Mouse (Mus musculus): ENCODE data around the gene Ckap2. TPM values are rescaled to one million over a fixed set of nuclear protein-coding genes. Genes with fewer than 3 reads are reported as not detected.
A peak's percentile ranks its signal among the peaks of the same experiment; 100 is the strongest.

The Ckap2 gene
- polyA plus RNA-seq (2014; fragmentation: Nextera tagmentation; extraction: Ambion mirVana) = 52.1 and 58.7 TPM in 2 replicates

GRCm38 (mm10) chr8:22185431-22186397 lies at the start of gene Ckap2:
TSS of gene Ckap2 (minus strand) at chr8:22185819.
- Histone ChIP-seq H3K36me3 (ENCODE audit: control insufficient read depth, insufficient read depth, low read length) (no peaks in the 10 kb centered on the region), H3K4me1 (replicated peaks; ENCODE audit: control insufficient read depth, insufficient read depth, low read length) (no peaks in the 10 kb centered on the region), H3K4me2 (replicated peaks; ENCODE audit: low read depth, low read length) (peak within 1 kb of the TSS; percentile 68), H3K9ac (ENCODE audit: low read depth, low read length) (peak within 1 kb of the TSS; percentile 75), H3K9me3 (ENCODE audit: control insufficient read depth, low read length) (no peaks in the 10 kb centered on the region), H3K27ac (ENCODE audit: low read depth, low read length) (peak within 1 kb of the TSS; percentile 79), H3K4me3 (ENCODE audit: low read depth, low read length) (peak within 1 kb of the TSS; percentile 77), H3K27me3 (ENCODE audit: control insufficient read depth, insufficient read depth, low read length) (no peaks in the 10 kb centered on the region)
- DNase-seq (ENCODE audit: low spot score) (peak; percentile 96), ATAC-seq (ENCODE audit: low FRiP score) (peak; percentile 98)
- WGBS = 3% methylated on average over 62 of the region's 63 CpGs

GRCm38 (mm10) chr8:22228621-22229020 lies 43.0 kb upstream of the Ckap2 start:
- no peak overlapping the region for H3K27ac ChIP-seq (ENCODE audit: low read depth, low read length)
- DNase-seq (ENCODE audit: low spot score) (no peak), ATAC-seq (ENCODE audit: low FRiP score) (no peak)
- H3K27me3 ChIP-seq (ENCODE audit: control insufficient read depth, insufficient read depth, low read length) = no peaks in the 10 kb centered on the region
- WGBS = 36% methylated on average over 7 of the region's 7 CpGs
- H3K4me2 ChIP-seq (replicated peaks; ENCODE audit: low read depth, low read length) = no peak overlapping the region
- no peak overlapping the region for H3K9ac ChIP-seq (ENCODE audit: low read depth, low read length)
- no peaks in the 10 kb centered on the region for H3K36me3 ChIP-seq (ENCODE audit: control insufficient read depth, insufficient read depth, low read length)
- no peak overlapping the region for H3K4me3 ChIP-seq (ENCODE audit: low read depth, low read length)
- no peaks in the 10 kb centered on the region for H3K4me1 ChIP-seq (replicated peaks; ENCODE audit: control insufficient read depth, insufficient read depth, low read length)
- no peaks in the 10 kb centered on the region for H3K9me3 ChIP-seq (ENCODE audit: control insufficient read depth, low read length)

GRCm38 (mm10) chr8:22227061-22227877 lies 41.6 kb upstream of the Ckap2 start, which contains the start of gene Thsd1:
TSS of gene Thsd1 (plus strand) at chr8:22227313.
- H3K9me3 ChIP-seq (ENCODE audit: control insufficient read depth, low read length) = no peaks in the 10 kb centered on the region
- ATAC-seq (ENCODE audit: low FRiP score) (peak; percentile 84), DNase-seq (ENCODE audit: low spot score) (peak; percentile 72)
- no peaks in the 10 kb centered on the region for H3K36me3 ChIP-seq (ENCODE audit: control insufficient read depth, insufficient read depth, low read length)
- no peaks in the 10 kb centered on the region for H3K27me3 ChIP-seq (ENCODE audit: control insufficient read depth, insufficient read depth, low read length)
- H3K4me1 ChIP-seq (replicated peaks; ENCODE audit: control insufficient read depth, insufficient read depth, low read length) = no peaks in the 10 kb centered on the region
- no peak within 1 kb of the TSS for H3K27ac ChIP-seq (ENCODE audit: low read depth, low read length)
- peak within 1 kb of the TSS; percentile 48 for H3K4me3 ChIP-seq (ENCODE audit: low read depth, low read length)
- H3K4me2 ChIP-seq (replicated peaks; ENCODE audit: low read depth, low read length) = peak within 1 kb of the TSS; percentile 91
- peak within 1 kb of the TSS; percentile 48 for H3K9ac ChIP-seq (ENCODE audit: low read depth, low read length)
- WGBS = under 1% methylated on average over 31 of the region's 39 CpGs

- Histone ChIP-seq H3K36me3 (ENCODE audit: control insufficient read depth, insufficient read depth, low read length) (no peaks in the 10 kb centered on the region), H3K27ac (ENCODE audit: low read depth, low read length) (no peak overlapping the region), H3K9me3 (ENCODE audit: control insufficient read depth, low read length) (no peaks in the 10 kb centered on the region), H3K27me3 (ENCODE audit: control insufficient read depth, insufficient read depth, low read length) (no peaks in the 10 kb centered on the region), H3K9ac (ENCODE audit: low read depth, low read length) (no peak overlapping the region), H3K4me2 (replicated peaks; ENCODE audit: low read depth, low read length) (no peak overlapping the region), H3K4me3 (ENCODE audit: low read depth, low read length) (no peak overlapping the region), H3K4me1 (replicated peaks; ENCODE audit: control insufficient read depth, insufficient read depth, low read length) (no peaks in the 10 kb centered on the region)
- no peak for DNase-seq (ENCODE audit: low spot score)
- ATAC-seq (ENCODE audit: low FRiP score) = no peak
- WGBS = 69% methylated on average over 8 of the region's 8 CpGs
These were observed 40.7 kb upstream of the Ckap2 start for GRCm38 (mm10) chr8:22226361-22226760.

- Histone ChIP-seq H3K27ac (ENCODE audit: low read depth, low read length) (no peak overlapping the region), H3K4me2 (replicated peaks; ENCODE audit: low read depth, low read length) (no peak overlapping the region), H3K27me3 (ENCODE audit: control insufficient read depth, insufficient read depth, low read length) (no peaks in the 10 kb centered on the region), H3K9ac (ENCODE audit: low read depth, low read length) (no peak overlapping the region), H3K36me3 (ENCODE audit: control insufficient read depth, insufficient read depth, low read length) (peaks cover 14% of the 10 kb centered on the region), H3K4me1 (replicated peaks; ENCODE audit: control insufficient read depth, insufficient read depth, low read length) (no peaks in the 10 kb centered on the region), H3K4me3 (ENCODE audit: low read depth, low read length) (no peak overlapping the region), H3K9me3 (ENCODE audit: control insufficient read depth, low read length) (no peaks in the 10 kb centered on the region)
- 95% methylated on average over 10 of the region's 10 CpGs for WGBS
- no peak for ATAC-seq (ENCODE audit: low FRiP score)
- no peak for DNase-seq (ENCODE audit: low spot score)
These were observed 29.2 kb upstream of the Ckap2 start for GRCm38 (mm10) chr8:22214826-22215225.

- WGBS = 78% methylated on average over 5 of the region's 5 CpGs
- peaks cover 9% of the 10 kb centered on the region; the same call in 1 of the 2 replicates for H3K36me3 ChIP-seq (ENCODE audit: control insufficient read depth, insufficient read depth, low read length)
These were observed 23.4 kb upstream of the Ckap2 start for GRCm38 (mm10) chr8:22209012-22209411.

GRCm38 (mm10) chr8:22207535-22207934 lies 21.9 kb upstream of the Ckap2 start:
- Histone ChIP-seq H3K27ac (ENCODE audit: low read depth, low read length) (no peak overlapping the region), H3K4me3 (ENCODE audit: low read depth, low read length) (no peak overlapping the region), H3K27me3 (ENCODE audit: control insufficient read depth, insufficient read depth, low read length) (no peaks in the 10 kb centered on the region), H3K9ac (ENCODE audit: low read depth, low read length) (no peak overlapping the region), H3K9me3 (ENCODE audit: control insufficient read depth, low read length) (no peaks in the 10 kb centered on the region), H3K4me1 (replicated peaks; ENCODE audit: control insufficient read depth, insufficient read depth, low read length) (no peaks in the 10 kb centered on the region), H3K36me3 (ENCODE audit: control insufficient read depth, insufficient read depth, low read length) (0 out of 2 replicates have a peak, but pooled peaks cover 6% of the 10 kb centered on the region), H3K4me2 (replicated peaks; ENCODE audit: low read depth, low read length) (no peak overlapping the region)
- DNase-seq (ENCODE audit: low spot score) (no peak), ATAC-seq (ENCODE audit: low FRiP score) (no peak)
- WGBS = 84% methylated on average over 4 of the region's 4 CpGs

More at GRCm38 (mm10) chr8:22209012-22209411, 23.4 kb upstream of the Ckap2 start:
- Histone ChIP-seq H3K27me3 (ENCODE audit: control insufficient read depth, insufficient read depth, low read length) (no peaks in the 10 kb centered on the region), H3K4me3 (ENCODE audit: low read depth, low read length) (no peak overlapping the region), H3K9ac (ENCODE audit: low read depth, low read length) (no peak overlapping the region), H3K27ac (ENCODE audit: low read depth, low read length) (no peak overlapping the region), H3K9me3 (ENCODE audit: control insufficient read depth, low read length) (no peaks in the 10 kb centered on the region), H3K4me2 (replicated peaks; ENCODE audit: low read depth, low read length) (no peak overlapping the region), H3K4me1 (replicated peaks; ENCODE audit: control insufficient read depth, insufficient read depth, low read length) (no peaks in the 10 kb centered on the region)
- DNase-seq (ENCODE audit: low spot score) (no peak), ATAC-seq (ENCODE audit: low FRiP score) (no peak)

- DNase-seq (ENCODE audit: low spot score) (no peak), ATAC-seq (ENCODE audit: low FRiP score) (no peak)
- Histone ChIP-seq H3K4me3 (ENCODE audit: low read depth, low read length) (no peak overlapping the region), H3K27ac (ENCODE audit: low read depth, low read length) (no peak overlapping the region), H3K9ac (ENCODE audit: low read depth, low read length) (no peak overlapping the region), H3K27me3 (ENCODE audit: control insufficient read depth, insufficient read depth, low read length) (no peaks in the 10 kb centered on the region), H3K36me3 (ENCODE audit: control insufficient read depth, insufficient read depth, low read length) (no peaks in the 10 kb centered on the region; the same call in 1 of the 2 replicates), H3K4me2 (replicated peaks; ENCODE audit: low read depth, low read length) (no peak overlapping the region), H3K9me3 (ENCODE audit: control insufficient read depth, low read length) (no peaks in the 10 kb centered on the region), H3K4me1 (replicated peaks; ENCODE audit: control insufficient read depth, insufficient read depth, low read length) (no peaks in the 10 kb centered on the region)
- 98% methylated on average over 8 of the region's 8 CpGs for WGBS
These were observed 13.9 kb upstream of the Ckap2 start for GRCm38 (mm10) chr8:22199481-22199880.
